Mouse (Mus musculus) spleen, adult 2 months (tissue): ENCODE data around the gene Ms4a8a.

Experiments used
- CTCF ChIP-seq: fragments of 200-500 bp; IDR thresholded peaks from 2 replicates; pipeline ENCODE4 v1.5.1; 2011; ENCODE audit warnings: mild to moderate bottlenecking, inconsistent platforms; ENCODE audit not compliant: insufficient read depth, insufficient read length, insufficient replicate concordance; ENCODE audit errors: extremely low read depth
- POLR2A ChIP-seq: fragments of 200-500 bp; IDR thresholded peaks from 2 replicates; pipeline ENCODE4 v1.6.1; 2011; ENCODE audit warnings: low read depth, low read length, inconsistent platforms

DNA sequence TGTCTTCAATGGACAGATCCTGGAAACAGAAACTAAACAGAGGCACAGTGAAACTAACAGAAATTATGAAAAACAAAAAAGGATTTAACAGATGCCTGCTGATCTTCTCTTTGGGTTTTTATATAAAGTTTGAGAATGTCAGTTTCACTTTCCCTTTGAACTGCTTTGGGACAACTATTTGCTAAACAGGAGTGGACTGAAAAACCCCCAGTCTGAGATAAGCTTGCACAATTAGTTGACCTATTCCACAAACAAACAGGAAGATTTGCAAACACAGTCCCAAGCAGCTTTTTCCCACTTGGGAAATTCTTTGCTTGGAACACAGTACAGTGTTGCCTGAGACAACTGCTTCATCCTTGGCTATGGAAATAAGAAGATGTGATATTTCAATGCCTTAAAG, 43.3 kb downstream of the Ms4a8a start:
- no peak for TF ChIP-seq POLR2A
- TF ChIP-seq CTCF: no peak
